Mouse (Mus musculus) lung, postnatal 0 days (tissue): ENCODE measurements around the gene Tha1.

Experiments
- CTCF ChIP-seq: IDR thresholded peaks from 2 replicates; pipeline ENCODE4 v1.5.1; 2016; ENCODE audit warnings: antibody characterized with exemption, mild to moderate bottlenecking
- EP300 ChIP-seq: IDR thresholded peaks from 2 replicates; pipeline ENCODE4 v1.6.1; 2016; ENCODE audit warnings: antibody characterized with exemption, mild to moderate bottlenecking, control low read depth

DNA sequence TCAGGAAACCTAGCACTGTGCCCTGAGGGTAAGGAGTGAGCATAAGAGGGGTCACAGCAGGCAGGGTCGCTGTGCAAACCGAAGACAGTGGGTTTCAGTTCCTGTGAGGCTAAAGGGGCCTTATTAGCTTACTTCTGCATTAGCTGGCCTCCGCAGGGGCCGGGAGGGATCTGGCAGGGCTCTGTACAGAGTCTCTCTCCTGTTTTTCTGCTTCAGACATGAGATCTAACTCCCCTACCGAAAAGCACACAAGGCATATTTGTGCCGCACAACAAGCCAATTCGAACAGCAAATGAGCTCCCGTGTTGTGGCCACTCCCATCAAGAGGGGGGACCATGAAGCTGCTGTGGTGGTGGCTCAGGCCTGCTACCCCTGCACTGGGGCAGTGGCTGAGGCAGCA is 5.6 kb upstream of the Tha1 start:
- no peak for TF ChIP-seq CTCF
- TF ChIP-seq EP300: no peak
